ENCODE assay signal across 21 mouse cellular contexts in genomic region chr16:64062584-64062983, GRCm38 (mm10).
DNase-seq lines count a peak whose midpoint lies in the region; ATAC-seq and TF ChIP-seq lines count a peak whose summit lies in the region.
"Had no signal": no experiment of that assay in that cellular context is flagged by ENCODE, and none has a peak within 500 bp of the region (broad histone marks: within the 10 kb centered on the region; RNA-seq: fewer than 3 reads in every experiment).

No protein-coding gene starts in this region.

- H3K9ac ChIP-seq in forebrain, embryonic 13.5 days = no peak overlapping the region
- H3K9ac ChIP-seq in forebrain, embryonic 11.5 days (ENCODE audit: low read length) = no peak overlapping the region
- H3K9ac ChIP-seq in hindbrain, postnatal 0 days (replicated peaks; ENCODE audit: low read length) = no peak overlapping the region
- H3K9ac ChIP-seq: intestine, embryonic 15.5 days; liver, postnatal 0 days; midbrain, embryonic 12.5 days had no signal

- no peak for DNase-seq in forebrain, embryonic 11.5 days (ENCODE audit: low spot score)
- peak; percentile 4 for DNase-seq in left cerebral cortex, postnatal 4 days
- DNase-seq in left cerebral cortex, postnatal 36 days (ENCODE audit: low spot score in 2 of 2) = no peak
- peak; percentile 72 for DNase-seq in brain, embryonic 14.5 days (ENCODE audit: low read depth)
- peak; percentile 6 for DNase-seq in hindbrain, postnatal 0 days (ENCODE audit: low spot score)
- DNase-seq in right cerebral cortex, postnatal 14 days = no peak
- DNase-seq: adrenal gland, postnatal 25 days; cerebellum, adult 9-11 months; gastrocnemius, postnatal 10 days; kidney, adult 8-10 months; kidney, postnatal 10 days; liver, postnatal 0 days; right cerebral cortex, postnatal 4 days; thymus, postnatal 14 days had no signal

- no peak for TF ChIP-seq CTCF in brain, embryonic 14.5 days (IDR thresholded peaks at IDR 0.05; ENCODE audit: borderline replicate concordance, extremely low read depth, insufficient read depth, insufficient read length)
- no peak for TF ChIP-seq CTCF in hindbrain, postnatal 0 days (IDR thresholded peaks at IDR 0.05; ENCODE audit: low read depth)

- 24% methylated on average over 4 of the region's 4 CpGs for WGBS in forebrain, embryonic 13.5 days
- 54% methylated on average over 4 of the region's 4 CpGs for WGBS in forebrain, embryonic 11.5 days
- 26% methylated on average over 4 of the region's 4 CpGs for WGBS in hindbrain, postnatal 0 days

- intact Hi-C loops in left cerebral cortex, postnatal 4 days (cut with DNase I) = no loop called here
- intact Hi-C loops in left cerebral cortex, postnatal 36 days (cut with DNase I) = no loop called here

- no peak overlapping the region for H3K4me3 ChIP-seq in forebrain, embryonic 13.5 days
- no peak overlapping the region for H3K4me3 ChIP-seq in forebrain, embryonic 11.5 days (ENCODE audit: low read depth, low read length)
- H3K4me3 ChIP-seq in hindbrain, postnatal 0 days (ENCODE audit: low read length) = no peak overlapping the region
- H3K4me3 ChIP-seq: heart, embryonic 10.5 days; intestine, embryonic 15.5 days; midbrain, embryonic 12.5 days had no signal

- H3K4me1 ChIP-seq in forebrain, embryonic 13.5 days = 0 out of 2 replicates have a peak, but pooled peaks cover 2% of the 10 kb centered on the region
- no peaks in the 10 kb centered on the region for H3K4me1 ChIP-seq in forebrain, embryonic 11.5 days (replicated peaks; ENCODE audit: control insufficient read depth, insufficient read depth, low read length)
- no peaks in the 10 kb centered on the region for H3K4me1 ChIP-seq in hindbrain, postnatal 0 days (ENCODE audit: insufficient read depth, low read length)
- H3K4me1 ChIP-seq: heart, embryonic 10.5 days; intestine, embryonic 15.5 days; midbrain, embryonic 12.5 days had no signal

- no peaks in the 10 kb centered on the region for H3K9me3 ChIP-seq in forebrain, embryonic 13.5 days (replicated peaks)
- H3K9me3 ChIP-seq in forebrain, embryonic 11.5 days (ENCODE audit: control insufficient read depth, low read length) = no peaks in the 10 kb centered on the region
- H3K9me3 ChIP-seq in hindbrain, postnatal 0 days (ENCODE audit: low read length) = no peaks in the 10 kb centered on the region
- H3K9me3 ChIP-seq: heart, embryonic 10.5 days; intestine, embryonic 15.5 days; midbrain, embryonic 12.5 days had no signal

- no peak for TF ChIP-seq POLR2A in brain, embryonic 14.5 days (IDR thresholded peaks at IDR 0.05; ENCODE audit: borderline replicate concordance, extremely low read depth, insufficient read depth, insufficient read length, poor library complexity, severe bottlenecking)

- H3K36me3 ChIP-seq in forebrain, embryonic 13.5 days (ENCODE audit: poor library complexity, severe bottlenecking) = no peaks in the 10 kb centered on the region
- no peaks in the 10 kb centered on the region for H3K36me3 ChIP-seq in forebrain, embryonic 11.5 days (ENCODE audit: control insufficient read depth, insufficient read depth, low read length)
- H3K36me3 ChIP-seq in hindbrain, postnatal 0 days (ENCODE audit: insufficient read depth, low read length) = no peaks in the 10 kb centered on the region
- H3K36me3 ChIP-seq: heart, embryonic 10.5 days; intestine, embryonic 15.5 days; midbrain, embryonic 12.5 days had no signal

- H3K27me3 ChIP-seq in forebrain, embryonic 13.5 days = no peaks in the 10 kb centered on the region
- no peaks in the 10 kb centered on the region for H3K27me3 ChIP-seq in forebrain, embryonic 11.5 days (ENCODE audit: control insufficient read depth, insufficient read depth, low read length)
- H3K27me3 ChIP-seq in hindbrain, postnatal 0 days (ENCODE audit: insufficient read depth, low read length) = no peaks in the 10 kb centered on the region
- H3K27me3 ChIP-seq: intestine, embryonic 15.5 days had no signal

- no peak overlapping the region for H3K4me2 ChIP-seq in forebrain, embryonic 13.5 days
- no peak overlapping the region for H3K4me2 ChIP-seq in forebrain, embryonic 11.5 days (ENCODE audit: low read depth, low read length, severe bottlenecking)
- H3K4me2 ChIP-seq in hindbrain, postnatal 0 days (ENCODE audit: low read depth, low read length) = no peak overlapping the region
- H3K4me2 ChIP-seq: intestine, embryonic 15.5 days; liver, embryonic 11.5 days; midbrain, embryonic 12.5 days had no signal

- no peak overlapping the region for H3K27ac ChIP-seq in forebrain, embryonic 13.5 days
- H3K27ac ChIP-seq in forebrain, embryonic 11.5 days (ENCODE audit: low read depth, low read length) = no peak overlapping the region
- no peak overlapping the region for H3K27ac ChIP-seq in hindbrain, postnatal 0 days
- H3K27ac ChIP-seq: heart, embryonic 10.5 days; intestine, embryonic 15.5 days; macrophage; midbrain, embryonic 12.5 days had no signal

- 0 out of 2 replicates have a peak, but pooled peaks have one; percentile 41 for ATAC-seq in forebrain, embryonic 13.5 days
- no peak for ATAC-seq in forebrain, embryonic 11.5 days (replicated peaks; ENCODE audit: low FRiP score)
- ATAC-seq in hindbrain, postnatal 0 days = no peak
- ATAC-seq: intestine, embryonic 15.5 days; liver, postnatal 0 days; lung, postnatal 0 days had no signal

Comparison
In these comparisons a context has a peak if more than half of its experiments do, and no peak if none do; other contexts are left out.
1. DNase-seq: peak in left cerebral cortex, postnatal 4 days (single experiment), brain, embryonic 14.5 days (single experiment) and hindbrain, postnatal 0 days (single experiment); none in forebrain, embryonic 11.5 days (single experiment), left cerebral cortex, postnatal 36 days (0 of 2) and right cerebral cortex, postnatal 14 days (single experiment).